Mouse (Mus musculus) midbrain, embryonic 11.5 days (tissue): Measurements from ENCODE around the gene Adam1a. TPM values are rescaled to one million over a fixed set of nuclear protein-coding genes. Genes with fewer than 3 reads are reported as not detected.

ENCODE experiments used
- ATAC-seq: fragments of 200-750 bp; cut with Nextera tagmentation; 2 replicates; pipeline ENCODE4 v1.8.0; 2017; ENCODE audit warnings: moderate TSS enrichment, moderate library complexity; ENCODE audit not compliant: low FRiP score
- DNase-seq: peaks from one replicate; pipeline ENCODE4 v3.0.0; 2015; ENCODE audit warnings: low spot score; ENCODE audit errors: missing footprints
- H3K27ac ChIP-seq: fragments of 300-500 bp; sonication (generic); 2 replicates; pipeline ENCODE4 v1.5.1; 2014; ENCODE audit warnings: low read depth, low read length
- H3K27me3 ChIP-seq: fragments of 300-500 bp; sonication (generic); 2 replicates; pipeline ENCODE4 v1.6.1; 2014; ENCODE audit warnings: mild to moderate bottlenecking, low read length, moderate library complexity, mixed read lengths; ENCODE audit not compliant: control insufficient read depth, insufficient read depth
- H3K36me3 ChIP-seq: fragments of 300-500 bp; sonication (generic); 2 replicates; pipeline ENCODE4 v1.6.1; 2014; ENCODE audit warnings: mild to moderate bottlenecking, low read length, moderate library complexity, mixed read lengths; ENCODE audit not compliant: control insufficient read depth, insufficient read depth
- H3K4me1 ChIP-seq: fragments of 300-500 bp; sonication (generic); 2 replicates; pipeline ENCODE4 v1.6.1; 2014; ENCODE audit warnings: low read length; ENCODE audit not compliant: control insufficient read depth, insufficient read depth
- H3K4me2 ChIP-seq: fragments of 300-500 bp; sonication (generic); 2 replicates; pipeline ENCODE4 v1.6.1; 2014; ENCODE audit warnings: mild to moderate bottlenecking, moderate library complexity
- H3K4me3 ChIP-seq: fragments of 300-500 bp; sonication (generic); 2 replicates; pipeline ENCODE4 v1.5.1; 2014; ENCODE audit warnings: low read depth, low read length
- H3K9ac ChIP-seq: fragments of 300-500 bp; sonication (generic); 2 replicates; pipeline ENCODE4 v1.6.1; 2014; ENCODE audit warnings: low read length
- H3K9me3 ChIP-seq: fragments of 300-500 bp; sonication (generic); 2 replicates; pipeline ENCODE4 v1.6.1; 2016; ENCODE audit warnings: low read length; ENCODE audit not compliant: control insufficient read depth
- WGBS: fragments of 180-500 bp; shearing (Covaris S2); extraction: QIAGEN DNeasy Blood & Tissue Kit; methylation state at CpG from one replicate; pipeline ENCODE4 v1.1.7; 2014; 5-methylcytosine and 5-hydroxymethylcytosine counted together
- polyA plus RNA-seq: library from polyadenylated mRNA; unstranded; fragments of >200 nt; fragmentation: Nextera tagmentation; extraction: Ambion mirVana; gene quantifications from 2 replicates; pipeline ENCODE4 v1.2.1, GENCODE M21; 2014

Gene Adam1a
- polyA plus RNA-seq, 1 experiment from 2014 or later = 3.0 TPM

GRCm38 (mm10) chr5:121541235-121541634 lies 4.0 kb downstream of the Adam1a start:
- no peak overlapping the region for H3K27ac ChIP-seq
- DNase-seq = no peak
- no peak for ATAC-seq
- WGBS = 92% methylated on average over 7 of the region's 7 CpGs
- no peak overlapping the region for H3K9ac ChIP-seq
- no peaks in the 10 kb centered on the region for H3K27me3 ChIP-seq
- H3K4me1 ChIP-seq = peaks cover 11% of the 10 kb centered on the region
- no peak overlapping the region for H3K4me2 ChIP-seq
- no peaks in the 10 kb centered on the region for H3K36me3 ChIP-seq
- no peaks in the 10 kb centered on the region for H3K9me3 ChIP-seq
- H3K4me3 ChIP-seq = no peak overlapping the region

- Histone ChIP-seq H3K4me2 (no peak overlapping the region), H3K9ac (no peak overlapping the region), H3K4me3 (no peak overlapping the region), H3K9me3 (no peaks in the 10 kb centered on the region), H3K27ac (no peak overlapping the region), H3K36me3 (peaks cover 4% of the 10 kb centered on the region), H3K27me3 (no peaks in the 10 kb centered on the region), H3K4me1 (peaks cover 11% of the 10 kb centered on the region)
- no peak for DNase-seq
- WGBS = 95% methylated on average over 5 of the region's 5 CpGs
- no peak for ATAC-seq
Observed at GRCm38 (mm10) chr5:121540066-121540465, 5.2 kb downstream of the Adam1a start.

- H3K9ac ChIP-seq = no peak overlapping the region
- 98% methylated on average over 2 of the region's 2 CpGs for WGBS
- no peaks in the 10 kb centered on the region for H3K27me3 ChIP-seq
- no peaks in the 10 kb centered on the region for H3K4me1 ChIP-seq
- H3K4me3 ChIP-seq = no peak overlapping the region
- H3K9me3 ChIP-seq = no peaks in the 10 kb centered on the region
- no peak overlapping the region for H3K4me2 ChIP-seq
- ATAC-seq (no peak), DNase-seq (no peak)
- peaks cover 17% of the 10 kb centered on the region for H3K36me3 ChIP-seq
- H3K27ac ChIP-seq = no peak overlapping the region
Observed at GRCm38 (mm10) chr5:121537588-121537987, 7.7 kb downstream of the Adam1a start.

GRCm38 (mm10) chr5:121536921-121537555 lies 8.2 kb downstream of the Adam1a start:
- Histone ChIP-seq H3K27ac (no peak overlapping the region), H3K4me1 (no peaks in the 10 kb centered on the region), H3K9ac (no peak overlapping the region), H3K4me2 (no peak overlapping the region), H3K36me3 (peaks cover 21% of the 10 kb centered on the region), H3K9me3 (no peaks in the 10 kb centered on the region), H3K27me3 (no peaks in the 10 kb centered on the region), H3K4me3 (no peak overlapping the region)
- DNase-seq = no peak
- 72% methylated on average over 7 of the region's 7 CpGs for WGBS
- no peak for ATAC-seq

- WGBS = 97% methylated on average over 3 of the region's 3 CpGs
- peaks cover 32% of the 10 kb centered on the region for H3K36me3 ChIP-seq
- ATAC-seq = no peak
Observed at GRCm38 (mm10) chr5:121535116-121535515, 10.2 kb downstream of the Adam1a start.

GRCm38 (mm10) chr5:121534521-121534920 lies 10.8 kb downstream of the Adam1a start:
- H3K4me1 ChIP-seq = no peaks in the 10 kb centered on the region
- H3K36me3 ChIP-seq = peaks cover 34% of the 10 kb centered on the region
- DNase-seq = no peak

More at GRCm38 (mm10) chr5:121535116-121535515, 10.2 kb downstream of the Adam1a start:
- DNase-seq = no peak
- Histone ChIP-seq H3K27ac (no peak overlapping the region), H3K9ac (no peak overlapping the region), H3K4me1 (no peaks in the 10 kb centered on the region), H3K9me3 (no peaks in the 10 kb centered on the region), H3K4me3 (no peak overlapping the region), H3K4me2 (no peak overlapping the region), H3K27me3 (no peaks in the 10 kb centered on the region)

GRCm38 (mm10) chr5:121526961-121527360 lies 18.3 kb downstream of the Adam1a start:
- Histone ChIP-seq H3K9me3 (no peaks in the 10 kb centered on the region), H3K36me3 (peaks cover 42% of the 10 kb centered on the region), H3K9ac (no peak overlapping the region), H3K4me2 (no peak overlapping the region), H3K27me3 (no peaks in the 10 kb centered on the region), H3K4me3 (no peak overlapping the region), H3K27ac (no peak overlapping the region), H3K4me1 (no peaks in the 10 kb centered on the region)
- no peak for ATAC-seq
- WGBS = 83% methylated on average over 8 of the region's 8 CpGs
- no peak for DNase-seq

More at GRCm38 (mm10) chr5:121534521-121534920, 10.8 kb downstream of the Adam1a start:
- Histone ChIP-seq H3K27me3 (no peaks in the 10 kb centered on the region), H3K9ac (no peak overlapping the region), H3K27ac (no peak overlapping the region), H3K9me3 (no peaks in the 10 kb centered on the region), H3K4me2 (no peak overlapping the region), H3K4me3 (no peak overlapping the region)
- WGBS = 94% methylated on average over 5 of the region's 5 CpGs
- no peak for ATAC-seq

- no peaks in the 10 kb centered on the region for H3K4me1 ChIP-seq
- no peak for ATAC-seq
- no peaks in the 10 kb centered on the region for H3K27me3 ChIP-seq
- no peak overlapping the region for H3K4me3 ChIP-seq
- H3K4me2 ChIP-seq = no peak overlapping the region
- no peak for DNase-seq
- no peaks in the 10 kb centered on the region for H3K9me3 ChIP-seq
- WGBS = 87% methylated on average over 7 of the region's 7 CpGs
- peaks cover 41% of the 10 kb centered on the region for H3K36me3 ChIP-seq
- H3K27ac ChIP-seq = no peak overlapping the region
- H3K9ac ChIP-seq = no peak overlapping the region
Observed at GRCm38 (mm10) chr5:121526526-121526925, 18.8 kb downstream of the Adam1a start.

GRCm38 (mm10) chr5:121525774-121526450 lies 19.4 kb downstream of the Adam1a start:
- H3K9ac ChIP-seq = no peak overlapping the region
- no peak overlapping the region for H3K4me2 ChIP-seq
- ATAC-seq (no peak), DNase-seq (no peak)
- 87% methylated on average over 14 of the region's 14 CpGs for WGBS
- H3K27ac ChIP-seq = no peak overlapping the region
- no peak overlapping the region for H3K4me3 ChIP-seq
- no peaks in the 10 kb centered on the region for H3K4me1 ChIP-seq
- no peaks in the 10 kb centered on the region for H3K27me3 ChIP-seq
- H3K36me3 ChIP-seq = peaks cover 35% of the 10 kb centered on the region
- no peaks in the 10 kb centered on the region for H3K9me3 ChIP-seq
